Mouse (Mus musculus) heart, embryonic 10.5 days (tissue): ENCODE data around the gene Ugt1a5. TPM values are rescaled to one million over a fixed set of nuclear protein-coding genes. Genes with fewer than 3 reads are reported as not detected.
A peak's percentile ranks its signal among the peaks of the same experiment; 100 is the strongest.

Experiments used
- DNase-seq: peaks from one replicate; pipeline ENCODE4 v3.0.0-alpha.2; 2017; ENCODE audit warnings: low spot score
- H3K27ac ChIP-seq: fragments of 300-500 bp; sonication (generic); 2 replicates; pipeline ENCODE4 v1.5.1; 2016; ENCODE audit warnings: mild to moderate bottlenecking
- H3K27me3 ChIP-seq: fragments of 300-500 bp; sonication (generic); 2 replicates; pipeline ENCODE4 v1.6.1; 2016; ENCODE audit warnings: mild to moderate bottlenecking; ENCODE audit not compliant: poor library complexity, insufficient read depth, severe bottlenecking
- H3K36me3 ChIP-seq: fragments of 300-500 bp; sonication (generic); 2 replicates; pipeline ENCODE4 v1.6.1; 2016; ENCODE audit warnings: mild to moderate bottlenecking, moderate library complexity
- H3K4me1 ChIP-seq: fragments of 300-500 bp; sonication (generic); 2 replicates; pipeline ENCODE4 v1.6.1; 2016; ENCODE audit warnings: mild to moderate bottlenecking
- H3K4me3 ChIP-seq: fragments of 300-500 bp; sonication (generic); 2 replicates; pipeline ENCODE4 v1.5.1; 2016; ENCODE audit warnings: mild to moderate bottlenecking, moderate library complexity
- H3K9me3 ChIP-seq: fragments of 300-500 bp; sonication (generic); 2 replicates; pipeline ENCODE4 v1.6.1; 2016; ENCODE audit warnings: mild to moderate bottlenecking, moderate library complexity
- WGBS: fragments of 180-500 bp; shearing (Covaris S2); methylation state at CpG from one replicate; pipeline ENCODE4 v1.1.7; 2016; 5-methylcytosine and 5-hydroxymethylcytosine counted together
- polyA plus RNA-seq: library from polyadenylated mRNA; unstranded; fragments of >200 nt; fragmentation: Nextera tagmentation; extraction: Ambion mirVana; gene quantifications from 2 replicates; pipeline ENCODE4 v1.2.1, GENCODE M21; 2016

Ugt1a5 gene
- polyA plus RNA-seq, 1 experiment from 2014 or later = not detected

DNA sequence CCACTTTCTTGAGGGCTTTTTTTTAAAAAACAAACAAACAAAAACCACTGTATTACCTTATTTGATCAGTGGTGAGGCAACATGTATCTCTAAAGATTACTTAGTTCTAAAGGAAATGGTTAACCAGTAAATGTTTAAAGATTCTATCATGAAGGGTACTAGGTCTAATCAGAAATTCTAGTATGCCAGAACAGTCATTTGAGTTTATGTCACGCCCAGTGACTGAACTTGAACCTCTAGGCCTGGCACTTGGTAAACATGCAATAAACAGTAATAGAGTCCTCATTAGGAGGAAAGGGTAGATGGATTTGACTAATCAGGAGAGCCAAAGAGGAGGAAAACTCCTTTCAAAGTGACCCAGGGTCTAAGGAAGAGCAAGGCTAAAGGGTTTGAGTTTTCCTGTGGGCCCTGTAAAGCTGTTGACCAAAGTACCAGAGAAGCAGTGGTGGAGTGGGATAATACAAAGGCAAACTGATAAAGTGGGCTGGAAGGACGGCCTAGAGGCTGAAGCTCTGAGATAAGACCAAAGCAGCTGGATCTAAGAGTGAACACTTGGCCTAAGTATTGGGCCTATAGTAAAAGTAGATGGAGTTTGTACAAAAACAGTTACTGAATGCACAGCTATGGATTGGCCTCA is 41.1 kb downstream of the Ugt1a5 start:
- WGBS = 62% methylated on average over 2 of the region's 2 CpGs

GRCm38 (mm10) chr1:88211812-88212211 is 46.0 kb downstream of the Ugt1a5 start, which contains the start of gene Ugt1a1:
Gene Ugt1a1, plus strand, starts transcription at chr1:88211959.
- DNase-seq = peak; percentile 85
- peaks cover 52% of the 10 kb centered on the region for H3K9me3 ChIP-seq
- H3K4me1 ChIP-seq = no peaks in the 10 kb centered on the region
- H3K4me3 ChIP-seq = no peak within 1 kb of the TSS
- H3K27ac ChIP-seq = no peak within 1 kb of the TSS
- no peaks in the 10 kb centered on the region for H3K27me3 ChIP-seq
- WGBS = 63% methylated on average over 8 of the region's 8 CpGs
- H3K36me3 ChIP-seq = no peaks in the 10 kb centered on the region

More for the DNA sequence above, 41.1 kb downstream of the Ugt1a5 start:
- Histone ChIP-seq H3K4me1 (peaks cover 11% of the 10 kb centered on the region), H3K27ac (peak overlapping the region; percentile 48; the same call in 1 of the 2 replicates), H3K4me3 (no peak overlapping the region), H3K27me3 (no peaks in the 10 kb centered on the region), H3K9me3 (peaks cover 7% of the 10 kb centered on the region), H3K36me3 (no peaks in the 10 kb centered on the region)
- DNase-seq = no peak

DNA sequence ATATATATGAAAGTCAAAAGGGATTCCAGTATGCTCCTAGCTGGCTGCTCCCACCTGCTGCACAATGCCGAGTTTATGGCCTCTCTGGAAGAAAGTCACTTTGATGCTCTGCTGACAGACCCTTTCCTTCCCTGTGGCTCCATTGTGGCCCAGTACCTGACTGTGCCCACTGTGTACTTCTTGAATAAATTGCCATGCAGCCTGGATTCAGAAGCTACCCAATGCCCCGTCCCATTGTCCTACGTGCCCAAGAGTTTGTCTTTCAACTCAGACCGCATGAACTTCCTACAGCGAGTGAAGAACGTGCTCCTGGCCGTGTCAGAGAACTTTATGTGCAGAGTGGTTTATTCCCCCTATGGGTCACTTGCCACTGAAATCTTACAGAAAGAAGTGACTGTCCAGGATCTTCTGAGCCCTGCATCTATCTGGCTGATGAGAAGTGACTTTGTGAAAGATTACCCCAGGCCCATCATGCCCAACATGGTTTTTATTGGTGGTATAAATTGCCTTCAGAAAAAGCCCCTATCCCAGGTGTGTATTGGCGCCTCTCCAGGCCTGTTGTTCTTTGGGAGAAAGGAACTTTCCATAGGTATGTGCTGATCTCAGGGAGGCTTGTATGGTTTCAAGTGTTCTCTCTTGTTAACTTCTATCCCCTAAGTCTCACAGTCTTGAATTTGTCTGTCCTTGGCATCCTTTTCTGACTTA is 46.7 kb downstream of the Ugt1a5 start:
- Histone ChIP-seq H3K4me1 (no peaks in the 10 kb centered on the region), H3K9me3 (peaks cover 59% of the 10 kb centered on the region), H3K27ac (no peak overlapping the region), H3K27me3 (no peaks in the 10 kb centered on the region), H3K36me3 (no peaks in the 10 kb centered on the region), H3K4me3 (no peak overlapping the region)
- WGBS = 57% methylated on average over 8 of the region's 8 CpGs
- peak; percentile 87 for DNase-seq

DNA sequence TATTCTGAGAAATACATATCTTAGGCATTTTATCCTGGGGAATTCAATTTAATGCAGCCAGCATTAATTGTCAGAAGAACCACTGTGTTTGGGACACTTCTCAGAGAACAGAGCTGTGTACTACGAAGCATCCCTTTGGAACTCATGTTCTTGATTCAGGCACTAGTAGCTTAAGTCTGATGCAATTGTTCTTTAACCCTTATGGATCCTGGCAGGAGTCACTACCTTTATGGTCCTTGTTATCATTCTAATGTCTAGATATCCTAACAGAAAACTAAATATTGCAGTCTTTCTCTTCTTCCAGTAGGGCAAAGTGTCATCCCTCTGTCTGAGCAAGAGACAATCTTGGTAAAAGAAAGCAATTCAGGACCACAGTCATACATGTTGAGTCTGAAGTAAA is 47.2 kb downstream of the Ugt1a5 start:
- no peak for DNase-seq
- H3K9me3 ChIP-seq = peaks cover 61% of the 10 kb centered on the region
- no peaks in the 10 kb centered on the region for H3K36me3 ChIP-seq
- no peak overlapping the region for H3K27ac ChIP-seq
- no peaks in the 10 kb centered on the region for H3K27me3 ChIP-seq
- H3K4me1 ChIP-seq = no peaks in the 10 kb centered on the region
- no peak overlapping the region for H3K4me3 ChIP-seq
- WGBS = 71% methylated on average over 1 of the region's 1 CpGs

DNA sequence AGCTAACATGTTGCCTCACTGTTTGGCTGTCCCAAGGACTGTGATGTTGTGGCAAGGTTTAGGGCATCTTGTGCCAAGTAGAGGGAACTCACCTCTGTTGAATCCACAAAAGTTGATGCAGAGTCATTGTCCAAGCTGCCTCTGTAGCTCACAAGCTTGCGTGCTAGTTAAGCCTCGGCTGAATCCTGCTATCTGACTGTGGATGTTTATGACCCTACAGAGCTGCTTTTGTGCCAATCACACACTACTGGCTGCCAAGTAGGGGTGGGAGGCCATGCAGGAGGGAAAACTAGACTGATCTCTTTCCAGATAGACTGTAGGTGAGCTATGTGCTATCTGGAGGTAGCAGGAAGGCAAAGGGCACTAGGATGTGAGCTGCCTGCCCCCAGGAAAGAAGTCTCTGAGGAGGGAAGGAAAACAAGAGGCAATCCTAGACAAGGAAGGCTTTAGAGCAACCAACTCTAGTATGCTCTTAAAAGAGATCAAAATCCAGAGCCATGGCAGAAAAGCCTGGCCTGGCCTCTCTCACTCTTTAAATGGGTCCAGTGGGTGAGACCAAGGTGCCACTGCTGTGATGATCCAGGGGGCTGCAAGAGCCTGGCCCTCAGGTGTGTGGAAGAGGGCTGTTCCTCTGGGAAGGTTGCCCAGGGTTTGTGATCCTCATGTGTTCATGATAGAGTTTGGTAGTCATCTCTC is 48.1 kb downstream of the Ugt1a5 start:
- 76% methylated on average over 2 of the region's 2 CpGs for WGBS
- peak; percentile 86 for DNase-seq
- no peak overlapping the region for H3K4me3 ChIP-seq
- H3K36me3 ChIP-seq = no peaks in the 10 kb centered on the region
- H3K4me1 ChIP-seq = no peaks in the 10 kb centered on the region
- H3K27ac ChIP-seq = no peak overlapping the region
- peaks cover 61% of the 10 kb centered on the region for H3K9me3 ChIP-seq
- H3K27me3 ChIP-seq = no peaks in the 10 kb centered on the region

GRCm38 (mm10) chr1:88214462-88214952 is 48.7 kb downstream of the Ugt1a5 start:
- Histone ChIP-seq H3K4me1 (no peaks in the 10 kb centered on the region), H3K27me3 (no peaks in the 10 kb centered on the region), H3K4me3 (no peak overlapping the region), H3K36me3 (no peaks in the 10 kb centered on the region), H3K9me3 (peaks cover 61% of the 10 kb centered on the region), H3K27ac (no peak overlapping the region)
- peak; percentile 79 for DNase-seq
- 72% methylated on average over 2 of the region's 2 CpGs for WGBS

DNA sequence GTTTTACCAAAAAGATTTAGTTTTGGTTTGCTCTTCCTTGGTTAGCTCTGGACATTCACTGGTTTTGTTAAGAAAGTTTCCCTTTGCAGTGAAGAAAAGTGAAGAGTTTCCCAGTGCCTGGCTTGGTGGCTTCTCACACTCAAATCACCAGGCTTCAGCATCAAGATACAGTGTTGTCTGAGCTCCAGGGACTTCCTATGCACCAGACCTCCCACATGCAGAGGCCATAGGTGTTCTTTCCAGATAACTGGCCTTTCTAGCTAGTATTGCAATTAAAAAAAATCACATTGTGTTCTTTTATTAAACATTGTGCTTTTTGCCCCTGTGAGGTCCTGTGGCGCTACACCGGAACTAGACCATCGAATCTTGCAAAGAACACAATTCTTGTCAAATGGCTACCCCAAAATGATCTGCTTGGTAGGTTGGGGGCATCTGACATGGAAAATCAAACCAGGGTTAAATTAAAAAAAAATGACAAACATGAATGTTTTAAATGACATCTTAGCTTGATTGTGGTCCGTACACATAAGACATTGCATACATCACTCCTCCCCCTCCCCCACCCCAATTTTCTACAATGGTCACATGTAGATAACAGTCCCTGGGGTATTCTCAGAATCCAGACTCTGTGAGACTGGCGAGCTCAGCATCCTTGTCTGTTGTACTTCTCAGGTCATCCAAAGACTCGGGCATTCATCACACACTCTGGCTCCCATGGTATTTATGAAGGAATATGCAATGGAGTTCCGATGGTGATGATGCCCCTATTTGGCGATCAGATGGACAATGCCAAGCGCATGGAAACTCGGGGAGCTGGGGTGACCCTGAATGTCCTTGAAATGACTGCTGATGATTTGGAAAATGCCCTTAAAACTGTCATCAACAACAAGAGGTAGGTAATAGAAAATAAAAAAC is 49.9 kb downstream of the Ugt1a5 start:
- Histone ChIP-seq H3K36me3 (no peaks in the 10 kb centered on the region), H3K27ac (no peak overlapping the region), H3K4me1 (no peaks in the 10 kb centered on the region), H3K27me3 (no peaks in the 10 kb centered on the region), H3K4me3 (no peak overlapping the region), H3K9me3 (peaks cover 61% of the 10 kb centered on the region)
- 65% methylated on average over 10 of the region's 10 CpGs for WGBS
- DNase-seq = peak; percentile 91

- Histone ChIP-seq H3K4me3 (no peak overlapping the region), H3K4me1 (no peaks in the 10 kb centered on the region), H3K27me3 (no peaks in the 10 kb centered on the region), H3K27ac (no peak overlapping the region), H3K9me3 (peaks cover 58% of the 10 kb centered on the region), H3K36me3 (no peaks in the 10 kb centered on the region)
- DNase-seq = peak; percentile 80
- 59% methylated on average over 2 of the region's 2 CpGs for WGBS
Measured at GRCm38 (mm10) chr1:88216551-88216950, 50.7 kb downstream of the Ugt1a5 start.

GRCm38 (mm10) chr1:88217144-88217543 is 51.3 kb downstream of the Ugt1a5 start:
- Histone ChIP-seq H3K27ac (no peak overlapping the region), H3K36me3 (no peaks in the 10 kb centered on the region), H3K27me3 (no peaks in the 10 kb centered on the region), H3K9me3 (peaks cover 52% of the 10 kb centered on the region), H3K4me3 (no peak overlapping the region), H3K4me1 (no peaks in the 10 kb centered on the region)
- no peak for DNase-seq
- 57% methylated on average over 2 of the region's 2 CpGs for WGBS

DNA sequence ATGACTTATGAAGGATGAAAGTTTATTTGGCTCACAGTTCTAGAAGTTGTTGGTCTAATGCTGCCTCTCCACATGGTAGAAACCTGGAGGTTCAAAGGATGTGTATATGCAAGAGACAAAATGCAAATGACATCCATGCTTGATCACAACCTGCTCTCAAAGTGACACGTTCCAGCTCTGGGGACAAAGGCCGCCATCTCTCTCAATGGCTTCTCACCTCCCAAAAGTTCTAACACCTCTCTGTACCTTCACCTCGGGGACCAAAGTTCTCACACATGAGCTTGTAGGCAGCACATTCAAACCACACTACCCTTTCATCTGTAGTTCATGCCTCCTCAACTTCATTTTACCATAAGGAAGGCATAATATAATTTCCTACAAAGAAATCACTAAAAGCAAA is 51.8 kb downstream of the Ugt1a5 start:
- Histone ChIP-seq H3K9me3 (peaks cover 48% of the 10 kb centered on the region), H3K27ac (no peak overlapping the region), H3K4me1 (no peaks in the 10 kb centered on the region), H3K4me3 (no peak overlapping the region), H3K36me3 (no peaks in the 10 kb centered on the region), H3K27me3 (no peaks in the 10 kb centered on the region)
- WGBS = 36% methylated on average over 3 of the region's 3 CpGs
- no peak for DNase-seq

GRCm38 (mm10) chr1:88218051-88218450 is 52.2 kb downstream of the Ugt1a5 start:
- no peaks in the 10 kb centered on the region for H3K4me1 ChIP-seq
- H3K27me3 ChIP-seq = no peaks in the 10 kb centered on the region
- peak; percentile 91 for DNase-seq
- no peak overlapping the region for H3K4me3 ChIP-seq
- H3K27ac ChIP-seq = no peak overlapping the region
- WGBS = 70% methylated on average over 9 of the region's 9 CpGs
- H3K36me3 ChIP-seq = no peaks in the 10 kb centered on the region
- H3K9me3 ChIP-seq = peaks cover 43% of the 10 kb centered on the region

DNA sequence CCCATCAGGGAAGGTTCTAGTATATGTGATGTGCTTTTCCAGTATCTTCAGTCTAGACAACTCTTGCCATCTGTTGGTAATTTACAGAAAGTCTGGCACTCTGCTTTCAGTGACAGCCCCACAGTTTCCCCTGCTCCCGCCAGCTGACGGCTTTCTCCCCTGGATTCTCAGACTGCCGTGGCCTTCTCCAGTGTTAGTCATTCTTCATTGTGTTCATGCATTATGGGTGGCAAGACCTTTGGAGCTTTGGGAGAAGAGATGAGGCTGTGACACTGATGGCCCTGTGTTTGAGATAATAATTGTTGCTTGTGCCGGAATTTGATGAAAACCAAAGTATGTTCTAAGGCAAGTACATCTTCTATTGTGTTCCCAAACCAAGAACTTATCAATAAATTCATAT is 52.8 kb downstream of the Ugt1a5 start:
- H3K4me1 ChIP-seq = no peaks in the 10 kb centered on the region
- DNase-seq = peak; percentile 84
- peaks cover 38% of the 10 kb centered on the region for H3K9me3 ChIP-seq
- no peaks in the 10 kb centered on the region for H3K36me3 ChIP-seq
- WGBS = 47% methylated on average over 4 of the region's 4 CpGs
- H3K27me3 ChIP-seq = no peaks in the 10 kb centered on the region
- H3K4me3 ChIP-seq = no peak overlapping the region
- no peak overlapping the region for H3K27ac ChIP-seq
